Mouse (Mus musculus): ENCODE data around the gene Ms4a4c.
"Not testable (repeated sequence)": the region's sequence is repeated elsewhere in the genome, so short reads cannot be mapped to it uniquely, and the experiment has no call there.

The Ms4a4c gene

DNA sequence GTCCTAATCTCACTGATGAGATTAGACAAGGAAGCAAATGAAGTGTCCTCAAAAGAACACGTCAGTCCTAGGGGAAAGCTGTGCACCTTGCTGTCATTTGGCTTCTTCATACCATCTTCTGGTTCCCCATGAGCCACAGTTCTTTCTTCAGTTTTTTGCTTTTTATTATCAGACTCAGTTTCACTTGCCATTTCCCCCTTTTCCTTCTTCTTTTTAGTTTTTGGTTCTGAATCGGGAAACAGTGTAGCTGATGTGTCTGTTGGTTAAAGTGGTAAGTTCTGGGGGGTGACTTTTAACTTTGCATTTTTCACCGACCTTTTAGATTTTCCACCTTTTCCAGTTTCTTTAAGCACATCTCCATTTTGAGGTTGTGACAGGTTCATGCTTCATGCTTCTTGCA, at the start of gene Ms4a4c:
Gene Ms4a4c, plus strand, starts transcription at position 244 of the 400 bp plus-strand sequence.
- DNase-seq (ENCODE audit: low read depth, low spot score), result no peak

DNA sequence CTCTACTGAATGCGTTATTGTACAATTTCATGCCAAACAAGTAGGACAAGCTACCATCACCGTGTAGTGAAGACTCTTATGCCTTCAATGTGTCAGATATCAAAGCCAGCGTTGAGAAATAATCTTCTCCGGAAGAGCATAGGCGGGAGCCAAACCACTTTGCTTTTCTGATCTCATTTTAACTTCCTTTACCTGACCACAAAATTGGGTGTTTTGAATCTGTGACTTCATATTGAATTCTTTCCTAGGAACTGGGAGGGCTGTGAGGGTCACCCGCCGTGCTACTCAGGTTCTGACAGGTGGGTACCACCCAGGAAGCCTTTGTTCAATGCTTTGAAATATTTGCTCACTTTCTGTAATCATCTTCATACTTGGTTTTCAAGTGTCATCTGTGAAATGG, 48.8 kb upstream of the Ms4a4c start:
- DNase-seq (ENCODE audit: low read depth, low spot score), result no peak

DNA sequence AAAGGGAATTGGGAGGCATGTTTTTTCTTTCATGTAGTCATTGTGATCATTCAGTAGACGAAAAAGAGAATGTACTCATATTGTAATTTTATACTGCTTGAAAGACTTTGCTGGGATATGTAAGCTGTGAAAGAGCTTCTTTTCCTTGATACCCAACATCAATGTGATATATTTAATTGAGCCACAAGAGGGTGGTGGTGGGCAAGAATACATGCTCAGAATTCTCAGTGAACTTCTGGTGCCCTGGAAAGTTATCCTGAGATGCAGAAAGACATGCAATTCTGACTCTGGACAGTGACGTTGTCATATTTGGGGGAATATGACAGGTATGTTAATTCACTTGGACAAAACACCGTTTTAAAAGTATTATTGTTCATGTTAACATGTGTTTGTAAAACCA, 44.5 kb upstream of the Ms4a4c start:
- no peak for DNase-seq (ENCODE audit: low read depth, low spot score)

DNA sequence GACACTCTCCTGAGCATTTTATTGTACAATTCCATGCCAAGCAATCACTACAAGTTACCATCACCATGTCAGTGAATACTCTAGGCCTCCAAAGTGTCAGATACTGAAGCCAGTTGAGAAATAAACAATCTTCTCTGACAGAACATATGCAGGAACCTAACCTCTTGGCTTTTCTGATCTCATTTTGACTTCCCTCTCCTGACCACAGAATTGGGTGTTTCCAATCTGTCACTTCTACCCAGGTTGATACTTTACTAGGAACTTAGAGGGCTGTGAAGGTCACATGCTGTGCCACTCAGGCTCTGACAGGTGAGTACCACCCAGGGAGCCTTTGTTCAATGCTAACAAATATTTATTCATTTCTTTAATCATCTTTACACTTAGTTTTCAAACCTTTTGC, 42.6 kb upstream of the Ms4a4c start:
- DNase-seq (ENCODE audit: low read depth, low spot score), result no peak

DNA sequence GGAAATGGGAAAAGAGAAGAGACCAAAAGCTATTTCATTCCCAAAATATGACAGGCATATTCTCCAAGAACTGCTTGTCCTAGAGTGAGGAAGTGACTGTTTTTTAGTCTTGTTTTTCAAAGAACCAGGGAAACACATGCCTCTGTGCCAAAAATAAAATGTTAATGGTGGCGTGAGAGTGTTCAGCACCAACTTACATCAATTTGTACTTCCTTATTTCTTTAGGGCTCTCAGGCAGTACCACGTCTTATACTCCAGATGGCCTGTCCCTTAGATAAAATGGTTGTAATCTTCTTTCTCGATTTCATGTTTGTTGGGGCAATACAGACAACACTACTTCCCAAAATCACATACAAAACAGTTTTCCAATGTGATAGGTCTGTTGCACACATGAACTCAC, 36.3 kb upstream of the Ms4a4c start:
- no peak for DNase-seq (ENCODE audit: low read depth, low spot score)

DNA sequence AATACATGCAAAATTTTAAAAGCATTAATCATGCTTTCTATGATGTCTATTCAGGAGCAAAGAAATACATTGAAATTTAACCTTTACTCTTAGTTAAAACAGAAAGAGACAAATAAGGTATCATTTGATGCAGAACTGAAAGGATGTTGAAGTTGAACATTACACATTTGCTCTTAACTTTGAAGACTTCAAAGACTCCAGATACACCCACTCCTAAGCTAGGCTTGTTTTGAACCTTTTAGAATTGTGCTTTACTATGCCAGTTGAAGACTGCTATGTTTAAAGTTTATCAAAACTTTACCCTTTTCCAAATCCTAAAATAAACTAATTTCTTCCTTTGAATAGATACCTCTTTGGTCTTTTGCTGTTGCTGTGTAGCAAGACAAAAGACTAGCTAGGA, 33.4 kb upstream of the Ms4a4c start:
- DNase-seq (ENCODE audit: low read depth, low spot score), result no peak

DNA sequence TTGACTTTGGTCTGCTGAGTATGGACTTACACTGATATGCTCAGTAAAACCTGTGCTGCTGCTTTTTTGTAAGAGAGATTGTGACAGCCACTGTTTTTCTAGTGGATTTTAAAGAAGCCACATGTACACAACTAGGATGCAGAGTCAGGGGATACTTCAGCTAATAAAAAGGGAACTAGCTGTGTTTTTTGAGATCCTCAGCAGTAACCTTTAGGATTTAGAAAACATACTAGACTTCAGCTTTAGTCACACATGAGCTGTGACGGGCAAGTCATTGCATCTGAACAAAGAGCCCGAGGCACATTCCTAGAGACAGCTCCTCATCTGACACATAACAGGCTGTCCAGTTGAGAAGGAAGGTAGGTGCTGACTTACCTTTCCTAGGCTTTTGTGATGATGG, 29.3 kb upstream of the Ms4a4c start, which contains the start of gene Ms4a4a:
Gene Ms4a4a, plus strand, starts transcription at position 251 of the 400 bp plus-strand sequence.
- no peak for DNase-seq (ENCODE audit: low read depth, low spot score)

DNA sequence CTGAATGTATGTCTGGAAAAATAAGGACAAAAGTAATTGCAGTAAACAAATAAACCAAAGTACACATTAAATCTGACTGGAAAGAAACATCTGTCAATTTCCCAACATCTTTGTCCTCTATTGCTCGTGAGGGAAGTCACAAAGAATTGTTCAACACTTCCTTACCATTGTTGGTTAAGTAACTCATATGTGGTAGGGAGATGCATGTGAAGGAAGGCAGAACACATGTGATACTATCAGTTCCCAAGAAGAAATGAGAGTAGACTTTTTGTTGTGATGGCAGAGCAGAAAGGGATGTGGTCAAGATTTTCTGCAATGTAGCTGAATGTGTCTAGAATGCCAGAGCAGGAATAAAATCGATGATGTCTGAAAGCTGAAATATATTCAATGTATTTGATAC, 28.2 kb upstream of the Ms4a4c start:
- no peak for DNase-seq (ENCODE audit: low read depth, low spot score)

DNA sequence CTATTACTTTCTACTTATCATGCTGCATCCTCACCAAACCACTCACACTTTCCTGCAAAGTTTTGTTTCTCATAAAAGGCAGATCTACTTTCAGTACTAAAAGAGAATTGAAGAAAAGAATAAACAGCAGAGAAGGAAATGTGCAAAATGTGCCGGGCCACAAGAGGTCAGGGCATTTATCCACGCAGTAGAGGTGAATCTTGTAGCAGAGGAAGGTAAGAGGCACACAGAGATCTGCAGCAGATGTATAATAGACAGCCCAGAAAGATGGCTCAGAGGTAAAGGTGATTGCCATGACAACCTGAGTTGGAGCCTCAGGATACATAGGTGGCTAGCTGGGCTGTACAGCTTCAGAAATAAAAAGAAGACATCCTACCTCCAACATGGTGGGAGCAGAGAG, 17.5 kb upstream of the Ms4a4c start:
- DNase-seq (ENCODE audit: low read depth, low spot score), result no peak

DNA sequence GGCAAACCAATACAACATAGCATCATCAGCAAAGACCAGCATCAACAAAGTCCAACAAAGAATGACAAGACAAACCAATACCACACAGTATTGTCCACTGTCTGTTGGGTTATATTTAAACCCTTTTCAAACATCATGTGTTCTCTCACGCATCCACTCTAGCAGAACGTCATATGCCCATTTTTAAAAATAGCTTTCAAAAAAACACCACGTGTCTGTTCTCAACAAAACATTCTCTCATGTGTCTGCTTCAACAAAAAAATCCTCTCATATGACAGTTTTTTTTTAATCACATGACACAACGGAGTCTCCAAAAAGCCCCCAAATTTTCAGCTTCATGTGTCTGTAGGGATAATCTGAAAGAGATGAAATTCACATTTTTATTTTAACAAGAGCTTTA, 16.9 kb upstream of the Ms4a4c start:
- DNase-seq (ENCODE audit: low read depth, low spot score), result no peak

DNA sequence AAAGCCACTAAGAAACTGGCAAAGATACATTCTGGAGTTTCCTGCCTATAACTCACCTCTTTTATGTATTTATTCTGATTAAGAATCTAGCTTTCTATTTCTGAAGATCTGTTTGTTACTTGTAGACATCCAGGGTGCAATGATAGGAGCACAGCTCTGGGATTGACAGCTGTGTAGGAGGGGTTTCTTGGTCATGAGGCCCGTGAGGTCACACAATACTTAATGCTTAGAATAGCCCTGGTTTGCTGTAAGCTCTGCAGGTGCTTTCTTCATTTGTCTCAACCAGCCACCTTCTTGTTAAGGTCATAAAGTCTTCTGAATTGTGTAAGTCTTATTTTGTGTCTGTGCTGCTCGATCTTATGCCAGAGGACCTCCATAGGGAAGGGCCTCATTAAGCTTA, 15.6 kb upstream of the Ms4a4c start:
- no peak for DNase-seq (ENCODE audit: low read depth, low spot score)

DNA sequence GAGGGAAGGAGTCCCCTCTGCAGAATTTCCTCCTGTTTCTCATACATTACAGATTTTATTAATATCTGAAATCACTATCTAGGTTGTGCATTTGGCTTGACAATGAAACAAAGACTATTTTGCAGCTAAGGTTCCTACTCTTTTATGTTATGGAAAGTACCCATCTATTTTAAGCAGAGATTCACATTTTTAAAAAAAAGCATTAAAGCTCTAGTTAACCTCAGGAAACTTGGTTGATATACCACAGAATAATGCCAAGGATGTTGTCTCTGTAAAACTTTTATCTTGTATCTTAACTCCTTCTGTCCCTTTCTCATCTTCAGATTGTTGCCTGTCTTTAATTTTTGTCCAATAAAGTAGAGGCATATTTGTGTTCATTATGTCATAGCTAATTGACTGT, 8.8 kb upstream of the Ms4a4c start:
- DNase-seq (ENCODE audit: low read depth, low spot score), result no peak

DNA sequence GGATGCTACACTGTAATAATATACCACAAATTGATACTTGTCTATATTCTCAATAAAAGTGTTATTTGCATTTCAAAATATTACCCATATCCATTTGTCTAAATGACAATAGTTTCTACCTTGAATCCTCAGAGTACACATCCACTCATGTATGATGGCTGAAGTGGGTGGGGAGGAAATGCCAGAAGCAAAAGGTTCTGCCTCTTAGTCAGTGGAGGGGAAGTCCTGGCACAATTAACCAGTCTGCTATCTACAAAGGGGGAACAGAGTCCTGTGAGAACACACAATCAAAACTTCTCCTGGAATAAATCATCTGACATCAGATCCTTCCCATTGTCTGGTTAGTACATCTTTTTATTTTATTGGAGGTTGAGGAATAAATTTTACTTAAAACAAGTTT, 2.9 kb downstream of the Ms4a4c start:
- no peak for DNase-seq (ENCODE audit: low read depth, low spot score)

DNA sequence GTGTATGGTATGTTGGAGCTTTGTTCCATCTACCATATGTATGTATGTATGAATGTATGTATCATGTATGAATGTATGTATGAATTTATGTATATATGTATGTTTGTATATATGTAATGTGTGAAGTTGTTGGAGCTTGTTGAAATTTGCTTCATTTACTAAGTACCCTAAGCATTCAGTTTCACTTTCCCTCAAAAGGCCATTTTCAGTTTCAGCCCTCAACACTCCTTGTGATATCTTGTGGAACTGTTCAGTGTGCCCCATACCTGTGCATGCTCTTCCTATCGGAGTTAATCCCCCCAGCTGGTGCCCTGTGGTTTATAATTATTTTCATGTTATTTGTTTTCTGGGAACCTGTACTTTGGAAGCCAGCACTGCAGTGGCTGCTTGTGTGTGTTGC, 4.0 kb downstream of the Ms4a4c start:
- DNase-seq (ENCODE audit: low read depth, low spot score), result no peak

DNA sequence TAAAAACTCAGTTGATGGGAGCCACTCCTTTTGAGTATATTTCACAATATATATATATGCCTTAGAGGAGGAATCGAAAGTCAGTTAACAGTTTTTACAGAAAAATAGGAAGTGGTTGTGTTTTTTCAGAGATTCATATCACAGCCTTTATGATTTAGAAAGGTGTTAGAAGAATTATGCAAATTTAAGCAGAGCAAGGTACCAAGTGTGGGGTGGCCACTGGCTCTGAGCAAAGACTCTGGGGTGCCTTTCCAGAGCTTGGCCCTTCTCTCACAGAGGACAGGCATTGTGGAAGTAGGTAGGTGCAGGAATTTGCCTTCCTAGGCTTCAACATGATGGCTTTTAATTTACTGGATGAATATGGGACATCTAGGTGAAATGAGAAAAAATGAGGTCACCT, 7.1 kb downstream of the Ms4a4c start:
- no peak for DNase-seq (ENCODE audit: low read depth, low spot score)

DNA sequence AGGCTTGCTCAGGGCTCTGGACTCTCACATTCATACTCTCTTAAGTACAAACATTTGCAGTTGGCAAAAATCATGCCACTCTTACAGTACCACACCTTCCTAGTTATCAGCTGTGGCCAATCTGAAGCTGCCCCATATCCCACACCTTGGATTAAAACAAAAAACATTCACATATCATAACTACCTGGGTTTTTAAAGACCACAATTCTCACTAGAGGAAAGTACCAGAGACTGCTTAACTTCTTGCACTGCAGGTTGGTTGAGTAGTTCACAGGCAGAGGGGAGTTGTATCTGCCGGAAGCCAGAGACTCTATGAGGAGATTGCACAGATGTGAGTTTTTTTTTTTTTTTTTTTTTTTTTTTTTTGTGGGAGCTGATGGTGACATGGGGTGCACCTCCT, 9.5 kb downstream of the Ms4a4c start:
- no peak for DNase-seq (ENCODE audit: low read depth, low spot score)

DNA sequence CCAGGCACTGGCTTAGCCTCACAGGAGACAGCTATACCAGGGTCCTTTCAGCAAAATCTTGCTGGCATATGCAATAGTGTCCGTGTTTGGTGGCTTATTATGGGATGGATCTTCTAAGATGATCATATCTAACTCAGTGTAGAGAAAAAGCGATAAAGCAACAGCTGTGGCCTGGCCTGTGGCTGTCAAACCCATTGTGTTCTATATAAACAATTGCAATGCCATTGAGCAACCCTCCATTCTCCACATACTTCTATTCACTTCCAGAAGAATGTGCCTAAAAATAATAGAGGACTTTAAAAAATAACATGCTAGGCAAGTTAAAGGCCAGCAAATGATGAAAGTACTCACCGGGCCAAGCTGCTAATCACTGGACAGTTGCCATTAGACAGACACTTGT, 11.0 kb downstream of the Ms4a4c start:
- no peak for DNase-seq (ENCODE audit: low read depth, low spot score)

DNA sequence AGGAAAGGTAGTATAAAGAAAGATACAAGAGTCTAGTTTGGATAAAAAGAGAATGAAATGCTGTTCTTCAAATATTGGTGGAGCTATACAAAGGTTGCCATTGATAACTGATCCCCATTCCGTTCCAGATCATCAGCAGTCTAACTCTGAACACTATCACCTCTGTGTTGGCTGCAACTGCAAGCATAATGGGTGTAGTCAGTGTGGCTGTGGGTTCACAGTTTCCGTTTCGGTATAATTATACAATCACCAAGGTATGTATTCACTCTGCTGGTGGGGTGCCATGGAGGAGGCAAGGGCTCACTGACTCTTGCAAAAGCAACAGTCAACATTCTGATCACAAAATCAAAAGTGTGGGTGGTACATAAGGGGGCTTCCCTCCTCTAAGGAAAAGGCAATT, 14.3 kb downstream of the Ms4a4c start:
- DNase-seq (ENCODE audit: low read depth, low spot score), result not testable (repeated sequence)

DNA sequence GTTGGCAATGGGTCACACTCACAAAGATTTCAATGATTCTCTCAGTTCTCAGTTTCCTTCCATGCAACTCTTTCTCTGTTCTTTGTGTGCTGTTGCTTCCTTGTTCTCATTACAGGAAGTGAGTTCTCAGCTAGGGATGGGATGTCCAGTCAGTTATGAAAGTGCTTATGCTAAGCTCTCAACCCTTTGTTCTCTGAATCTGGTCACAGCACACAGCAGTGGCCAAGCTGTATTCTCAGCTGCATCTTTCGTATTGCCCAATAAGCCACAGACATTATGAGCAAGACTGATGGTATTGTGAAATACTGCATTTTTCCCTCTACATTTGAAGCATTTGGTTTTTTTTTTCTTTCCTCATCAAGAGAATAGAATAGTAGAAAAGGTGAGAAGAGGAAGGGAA, 26.6 kb downstream of the Ms4a4c start:
- not testable (repeated sequence) for DNase-seq (ENCODE audit: low read depth, low spot score)

DNA sequence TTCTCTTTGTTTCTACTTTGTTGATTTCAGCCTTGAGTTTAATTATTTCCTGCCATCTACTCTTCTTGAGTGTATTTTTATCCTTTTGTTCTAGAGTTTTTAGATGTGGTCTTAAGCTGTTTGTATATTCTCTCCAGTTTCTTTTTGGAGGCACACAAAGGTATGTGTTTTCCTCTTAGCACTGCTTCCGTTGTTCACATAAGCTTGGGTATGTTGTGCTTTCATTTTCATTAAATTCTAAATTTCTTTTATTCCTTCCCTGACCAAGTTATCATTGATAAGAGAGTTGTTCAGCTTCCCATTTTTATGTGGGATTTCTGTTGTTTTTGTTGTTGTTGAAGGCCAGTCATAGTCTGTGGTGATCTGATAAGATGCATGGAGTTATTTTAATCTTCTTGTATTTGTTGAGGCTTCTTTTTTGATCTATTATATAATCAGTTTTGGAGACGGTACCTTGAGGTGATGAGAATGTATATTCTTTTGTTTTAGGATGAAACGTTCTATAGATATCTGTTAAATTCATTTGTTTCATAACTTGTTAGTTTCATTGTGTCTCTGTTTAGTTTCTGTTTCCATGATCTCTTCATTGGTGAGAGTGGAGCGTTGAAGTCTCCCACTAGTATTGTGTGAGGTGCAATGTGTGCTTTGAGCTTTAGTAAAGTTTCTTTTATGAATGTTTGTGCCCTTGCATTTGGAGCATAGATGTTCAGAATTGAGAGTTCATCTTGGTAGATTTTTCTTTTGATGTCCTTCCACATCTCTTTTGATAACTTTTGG, 30.7 kb downstream of the Ms4a4c start:
- no peak for DNase-seq (ENCODE audit: low read depth, low spot score)

DNA sequence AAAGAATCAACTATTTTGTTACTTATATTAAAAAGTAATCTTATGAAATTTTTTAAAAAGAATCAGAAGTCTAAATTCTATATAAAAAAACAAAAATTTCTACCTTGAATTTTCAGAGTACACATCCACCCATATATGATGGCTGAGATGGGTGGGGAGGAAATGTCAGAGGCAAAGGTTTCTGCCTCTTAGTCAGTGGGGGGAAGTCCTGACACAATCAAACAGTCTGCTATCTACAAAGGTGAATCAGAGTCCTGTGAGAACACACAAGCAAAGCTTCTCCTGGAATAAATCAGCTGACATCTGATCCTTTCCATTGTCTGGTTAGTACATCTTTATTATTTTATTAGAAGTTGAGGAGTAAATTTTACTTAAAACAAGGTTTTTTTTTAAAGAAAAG, 38.8 kb downstream of the Ms4a4c start, which contains the start of gene Ms4a4b:
Gene Ms4a4b, plus strand, starts transcription at position 216 of the 400 bp plus-strand sequence.
- no peak for DNase-seq (ENCODE audit: low read depth, low spot score)

DNA sequence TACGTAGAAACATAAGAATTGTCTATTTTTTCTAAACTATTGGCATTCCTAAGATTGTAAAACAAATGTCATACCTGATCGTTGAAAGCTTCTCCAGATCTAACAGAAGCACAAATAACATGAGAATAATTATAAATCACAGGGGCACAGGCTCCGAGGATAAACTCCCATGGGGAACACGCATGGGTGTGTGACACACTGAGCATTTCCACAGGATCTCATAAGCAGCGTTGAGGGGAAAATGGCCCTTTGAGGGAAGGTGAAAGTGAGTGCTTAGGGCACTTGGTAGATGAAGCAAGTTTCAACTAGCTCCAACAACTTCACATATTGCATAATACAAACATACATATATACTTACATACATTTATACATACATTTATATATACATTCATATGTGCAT, 39.4 kb downstream of the Ms4a4c start:
- DNase-seq (ENCODE audit: low read depth, low spot score), result no peak

DNA sequence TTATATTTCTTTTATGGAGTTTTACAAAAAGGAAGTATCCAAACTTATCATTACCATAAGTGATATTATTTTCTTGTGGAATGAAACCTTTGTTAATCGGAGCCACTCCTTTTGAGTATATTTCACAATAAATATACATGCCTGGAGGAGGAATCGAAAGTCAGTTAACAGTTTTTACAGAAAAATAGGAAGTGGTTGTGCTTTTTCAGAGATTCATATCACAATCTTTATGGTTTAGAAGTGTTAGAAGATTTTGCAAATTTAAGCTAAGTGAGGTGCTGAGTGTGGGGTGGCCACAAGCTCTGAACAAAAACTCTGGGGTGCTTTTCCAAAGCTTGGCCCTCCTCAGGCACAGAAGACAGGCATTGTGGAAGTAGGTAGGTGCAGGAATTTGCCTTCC, 42.7 kb downstream of the Ms4a4c start:
- no peak for DNase-seq (ENCODE audit: low read depth, low spot score)

DNA sequence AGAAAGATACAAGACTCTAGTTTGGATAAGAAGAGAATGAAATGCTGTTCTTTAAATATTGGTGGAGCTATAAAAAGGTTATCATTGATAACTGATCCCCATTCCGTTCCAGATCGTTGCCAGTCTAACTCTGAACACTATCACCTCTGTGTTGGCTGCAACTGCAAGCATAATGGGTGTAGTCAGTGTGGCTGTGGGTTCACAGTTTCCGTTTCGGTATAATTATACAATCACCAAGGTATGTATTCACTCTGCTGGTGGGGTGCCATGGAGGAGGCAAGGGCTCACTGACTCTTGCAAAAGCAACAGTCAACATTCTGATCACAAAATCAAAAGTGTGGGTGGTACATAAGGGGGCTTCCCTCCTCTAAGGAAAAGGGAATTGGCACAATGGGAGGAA, 54.5 kb downstream of the Ms4a4c start:
- not testable (repeated sequence) for DNase-seq (ENCODE audit: low read depth, low spot score)
